Mouse (Mus musculus): Measurements from ENCODE around the gene Olfr862.

Olfr862 gene

DNA sequence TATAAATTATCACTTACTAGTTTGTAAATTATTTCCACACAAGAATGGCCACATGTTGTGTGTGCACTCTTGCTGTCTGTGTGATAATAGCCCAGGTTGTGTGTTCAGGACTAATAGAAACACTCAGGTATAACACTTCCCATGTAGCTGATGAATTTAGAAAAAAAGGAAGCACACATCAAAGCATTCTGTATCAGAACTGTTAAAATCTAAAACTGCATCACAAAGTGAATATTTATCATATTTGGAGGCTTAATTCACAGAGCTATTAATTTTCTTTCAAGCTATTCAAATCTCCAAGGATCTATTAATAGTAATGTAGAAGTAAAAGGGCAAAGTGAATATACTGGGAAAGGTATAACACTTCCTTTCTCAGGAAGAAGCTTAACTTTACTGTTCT is at the start of gene Olfr862:
Olfr862 (minus strand) TSS at position 101 of the 400 bp plus-strand sequence.
- DNase-seq: no peak

DNA sequence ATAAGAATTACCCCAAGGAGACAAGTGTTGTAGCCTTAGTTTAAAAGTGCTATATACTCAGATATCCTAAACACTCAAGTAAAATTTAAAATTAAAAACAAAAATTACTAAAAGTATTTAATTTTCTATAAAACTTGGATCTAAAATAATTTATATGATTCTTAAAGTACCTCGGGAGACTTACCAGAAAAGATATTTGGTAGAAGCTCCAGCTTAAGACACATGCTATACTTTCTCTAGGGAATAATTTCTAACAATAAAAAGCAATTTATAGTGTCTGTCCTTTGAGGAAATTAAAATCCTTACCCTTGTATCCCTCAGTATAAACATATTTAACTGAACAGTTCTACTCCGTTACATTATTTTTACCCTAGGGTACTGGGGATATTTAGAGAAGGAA is 28.8 kb upstream of the Olfr862 start, which contains the start of gene Olfr77:
Olfr77 (plus strand) TSS at position 301 of the 400 bp plus-strand sequence.
- DNase-seq: no peak

GRCm38 (mm10) chr9:19911170-19911569 is 23.4 kb upstream of the Olfr862 start:
- peak; percentile 85 for DNase-seq

DNA sequence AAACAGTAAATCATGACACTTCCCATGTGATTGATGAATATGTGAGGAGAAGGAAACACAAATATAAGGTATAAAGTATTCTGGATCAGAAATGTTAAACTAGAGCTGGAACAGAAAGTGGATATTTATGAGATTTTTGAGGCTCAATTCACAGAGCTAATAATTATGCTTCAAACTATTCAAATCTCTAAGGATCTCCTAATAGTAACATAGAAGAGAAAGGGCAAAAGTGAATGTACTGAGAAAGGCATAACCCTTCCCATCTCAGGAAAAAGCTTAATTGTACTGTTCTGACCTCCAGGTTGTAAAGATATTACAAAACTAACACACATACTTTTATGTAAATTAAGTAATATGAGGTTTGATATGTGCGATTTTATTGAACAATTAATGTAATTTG is 38.2 kb downstream of the Olfr862 start, which contains the start of gene Olfr860:
Olfr860 (minus strand) TSS at position 101 of the 400 bp plus-strand sequence.
- no peak for DNase-seq

All from heart, adult 11 months (tissue).